Mouse (Mus musculus) stomach, postnatal 0 days (tissue): ENCODE measurements around the gene Arhgap10. TPM values are rescaled to one million over a fixed set of nuclear protein-coding genes. Genes with fewer than 3 reads are reported as not detected.
A peak's percentile ranks its signal among the peaks of the same experiment; 100 is the strongest.

Experiments used
- ATAC-seq: fragments of 200-750 bp; cut with Nextera tagmentation; 2 replicates; pipeline ENCODE4 v1.8.0; 2017; ENCODE audit not compliant: low FRiP score, low TSS enrichment
- DNase-seq: peaks from one replicate; pipeline ENCODE4 v3.0.0-alpha.2; 2016; ENCODE audit warnings: low spot score
- H3K27ac ChIP-seq: fragments of 300-500 bp; sonication (generic); replicated peaks from 2 replicates; pipeline ENCODE4 v1.5.1; 2014; ENCODE audit warnings: mild to moderate bottlenecking, control low read depth
- H3K27me3 ChIP-seq: fragments of 300-500 bp; sonication (generic); 2 replicates; pipeline ENCODE4 v1.6.1; 2014; ENCODE audit warnings: low read length; ENCODE audit not compliant: control insufficient read depth, insufficient read depth
- H3K36me3 ChIP-seq: fragments of 300-500 bp; sonication (generic); 2 replicates; pipeline ENCODE4 v1.6.1; 2014; ENCODE audit warnings: low read length, mixed read lengths; ENCODE audit not compliant: control insufficient read depth, insufficient read depth
- H3K4me1 ChIP-seq: fragments of 300-500 bp; sonication (generic); replicated peaks from 2 replicates; pipeline ENCODE4 v1.6.1; 2014; ENCODE audit warnings: antibody characterized with exemption; ENCODE audit not compliant: control insufficient read depth, insufficient read depth
- H3K4me2 ChIP-seq: fragments of 300-500 bp; sonication (generic); replicated peaks from 2 replicates; pipeline ENCODE4 v1.6.1; 2014; ENCODE audit warnings: low read depth, mild to moderate bottlenecking, control low read depth, moderate library complexity
- H3K4me3 ChIP-seq: fragments of 300-500 bp; sonication (generic); 2 replicates; pipeline ENCODE4 v1.5.1; 2014; ENCODE audit warnings: low read depth, low read length, control low read depth
- H3K9ac ChIP-seq: fragments of 300-500 bp; sonication (generic); 2 replicates; pipeline ENCODE4 v1.6.1; 2014; ENCODE audit warnings: mild to moderate bottlenecking, low read length, control low read depth, mixed read lengths
- H3K9me3 ChIP-seq: fragments of 300-500 bp; sonication (generic); 2 replicates; pipeline ENCODE4 v1.6.1; 2016; ENCODE audit warnings: low read length; ENCODE audit not compliant: control insufficient read depth
- CTCF ChIP-seq: IDR thresholded peaks from 2 replicates; pipeline ENCODE4 v1.5.1; 2016; ENCODE audit warnings: antibody characterized with exemption, low read depth, mild to moderate bottlenecking, moderate library complexity
- EP300 ChIP-seq: optimal IDR thresholded peaks from 2 replicates; pipeline ENCODE3; 2016; ENCODE audit warnings: antibody characterized with exemption
- WGBS: fragments of 180-500 bp; shearing (Covaris S2); extraction: QIAGEN DNeasy Blood & Tissue Kit; methylation state at CpG from one replicate; pipeline ENCODE4 v1.1.7; 2014; 5-methylcytosine and 5-hydroxymethylcytosine counted together
- polyA plus RNA-seq: library from polyadenylated mRNA; unstranded; fragments of >200 nt; fragmentation: Nextera tagmentation; extraction: Ambion mirVana; gene quantifications from 2 replicates; pipeline ENCODE4 v1.2.1, GENCODE M21; 2015

Gene Arhgap10
- polyA plus RNA-seq, 1 experiment from 2014 or later = 18.8 TPM

DNA sequence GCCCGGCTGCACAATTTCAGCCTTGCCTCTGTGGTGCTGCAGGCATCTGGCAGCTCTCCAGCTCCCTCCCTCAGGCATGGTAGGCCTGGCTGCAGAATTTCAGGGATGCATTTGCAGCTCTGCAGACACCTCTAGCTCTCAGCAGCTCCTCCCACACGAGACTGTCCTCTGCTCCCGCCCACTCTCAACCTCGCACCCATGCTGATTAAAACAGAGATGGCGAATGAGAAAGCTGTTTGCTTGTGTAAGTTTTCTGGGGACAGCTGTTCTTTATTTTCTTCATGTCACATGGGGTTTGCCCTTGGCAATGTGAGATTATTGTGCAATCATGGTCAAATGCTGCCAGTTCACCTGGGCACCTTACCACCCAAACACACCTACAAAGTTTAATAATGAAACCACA lies 141.3 kb downstream of the Arhgap10 start:
- TF ChIP-seq CTCF (no peak), EP300 (no peak)
- ATAC-seq (no peak), DNase-seq (peak; percentile 27)
- Histone ChIP-seq H3K9me3 (no peaks in the 10 kb centered on the region), H3K36me3 (peaks cover 9% of the 10 kb centered on the region), H3K27ac (no peak overlapping the region), H3K4me3 (no peak overlapping the region), H3K4me2 (no peak overlapping the region), H3K27me3 (no peaks in the 10 kb centered on the region), H3K4me1 (no peaks in the 10 kb centered on the region), H3K9ac (no peak overlapping the region)
- WGBS = 29% methylated on average over 5 of the region's 5 CpGs

GRCm38 (mm10) chr8:77375999-77376398 lies 141.8 kb downstream of the Arhgap10 start:
- WGBS = 94% methylated on average over 2 of the region's 2 CpGs
- DNase-seq (no peak), ATAC-seq (no peak)
- Histone ChIP-seq H3K27ac (no peak overlapping the region), H3K27me3 (no peaks in the 10 kb centered on the region), H3K9ac (no peak overlapping the region), H3K4me2 (no peak overlapping the region), H3K4me3 (no peak overlapping the region), H3K4me1 (no peaks in the 10 kb centered on the region), H3K36me3 (peaks cover 5% of the 10 kb centered on the region), H3K9me3 (no peaks in the 10 kb centered on the region)
- no peak for TF ChIP-seq EP300
- TF ChIP-seq CTCF = no peak

- 76% methylated on average over 6 of the region's 6 CpGs for WGBS
- DNase-seq = no peak
- Histone ChIP-seq H3K27me3 (no peaks in the 10 kb centered on the region), H3K4me3 (no peak overlapping the region), H3K27ac (no peak overlapping the region), H3K36me3 (peaks cover 5% of the 10 kb centered on the region), H3K4me2 (no peak overlapping the region), H3K9ac (no peak overlapping the region), H3K4me1 (no peaks in the 10 kb centered on the region), H3K9me3 (no peaks in the 10 kb centered on the region)
- no peak for ATAC-seq
- TF ChIP-seq CTCF = no peak
- no peak for TF ChIP-seq EP300
Measured at GRCm38 (mm10) chr8:77371006-77371405, 146.7 kb downstream of the Arhgap10 start.

DNA sequence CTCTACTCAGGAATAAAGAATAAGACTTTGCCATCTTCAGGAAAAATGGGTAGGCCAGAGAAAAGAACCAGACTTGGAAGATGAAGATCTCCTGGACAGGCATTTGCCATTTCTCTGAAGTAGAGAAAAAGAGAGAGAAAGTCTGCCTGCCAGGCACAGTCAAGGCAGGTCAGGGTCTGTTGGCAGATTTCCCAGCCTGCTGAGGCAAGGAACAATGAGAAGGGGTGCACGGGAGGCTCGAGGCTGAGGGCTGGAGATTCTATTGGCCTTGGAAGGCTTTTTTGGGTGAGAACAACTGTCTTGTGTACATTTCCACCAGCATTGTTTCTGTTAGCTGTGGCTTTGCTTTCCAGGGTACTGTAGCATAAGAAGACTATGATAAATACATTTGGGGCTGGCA lies 147.4 kb downstream of the Arhgap10 start:
- no peak for ATAC-seq
- H3K4me1 ChIP-seq = no peaks in the 10 kb centered on the region
- no peak overlapping the region for H3K27ac ChIP-seq
- H3K36me3 ChIP-seq = peaks cover 9% of the 10 kb centered on the region
- H3K27me3 ChIP-seq = no peaks in the 10 kb centered on the region
- H3K9me3 ChIP-seq = no peaks in the 10 kb centered on the region
- DNase-seq = no peak
- 9% methylated on average over 2 of the region's 2 CpGs for WGBS
- no peak for TF ChIP-seq CTCF
- no peak for TF ChIP-seq EP300
- no peak overlapping the region for H3K9ac ChIP-seq
- H3K4me3 ChIP-seq = no peak overlapping the region
- H3K4me2 ChIP-seq = no peak overlapping the region

- Histone ChIP-seq H3K36me3 (peaks cover 12% of the 10 kb centered on the region), H3K4me3 (no peak overlapping the region), H3K27ac (no peak overlapping the region), H3K4me1 (no peaks in the 10 kb centered on the region), H3K27me3 (no peaks in the 10 kb centered on the region), H3K9me3 (no peaks in the 10 kb centered on the region), H3K4me2 (no peak overlapping the region), H3K9ac (no peak overlapping the region)
- TF ChIP-seq EP300 (no peak), CTCF (no peak)
- WGBS = 86% methylated on average over 7 of the region's 7 CpGs
- DNase-seq (no peak), ATAC-seq (no peak)
Measured at GRCm38 (mm10) chr8:77369671-77370070, 148.1 kb downstream of the Arhgap10 start.

DNA sequence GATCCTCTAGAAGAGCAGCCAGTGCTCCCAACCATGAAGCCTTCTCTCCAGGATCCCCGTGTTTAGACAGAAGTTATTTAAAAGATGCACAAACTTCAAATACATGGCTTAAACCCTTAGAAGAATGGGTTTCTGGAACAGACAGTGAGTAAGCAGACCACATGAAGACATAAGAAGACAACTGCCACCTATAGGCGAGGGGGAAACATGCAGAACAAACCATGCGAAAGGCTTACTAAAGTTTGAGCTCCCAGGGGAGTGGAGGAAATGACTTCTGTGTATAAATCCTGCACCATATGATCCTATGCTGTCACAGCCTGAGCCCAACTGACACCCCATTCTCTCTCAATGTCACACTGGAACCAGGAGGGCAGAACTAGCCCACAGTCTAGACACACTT lies 150.7 kb downstream of the Arhgap10 start:
- ATAC-seq = no peak
- no peak overlapping the region for H3K9ac ChIP-seq
- peaks cover 15% of the 10 kb centered on the region for H3K36me3 ChIP-seq
- H3K4me3 ChIP-seq = no peak overlapping the region
- no peak overlapping the region for H3K4me2 ChIP-seq
- DNase-seq = no peak
- TF ChIP-seq CTCF (peak; percentile 71), EP300 (no peak)
- no peaks in the 10 kb centered on the region for H3K9me3 ChIP-seq
- H3K27me3 ChIP-seq = no peaks in the 10 kb centered on the region
- no peak overlapping the region for H3K27ac ChIP-seq
- 54% methylated on average over 3 of the region's 3 CpGs for WGBS
- no peaks in the 10 kb centered on the region for H3K4me1 ChIP-seq
